Mouse (Mus musculus): ENCODE results near the gene Prl8a8. TPM values are rescaled to one million over a fixed set of nuclear protein-coding genes. Genes with fewer than 3 reads are reported as not detected.

The Prl8a8 gene
- total RNA-seq (2021), result not detected
- long read RNA-seq, experiment 1, result 0 reads
- long read RNA-seq, experiment 2, result 0 reads

DNA sequence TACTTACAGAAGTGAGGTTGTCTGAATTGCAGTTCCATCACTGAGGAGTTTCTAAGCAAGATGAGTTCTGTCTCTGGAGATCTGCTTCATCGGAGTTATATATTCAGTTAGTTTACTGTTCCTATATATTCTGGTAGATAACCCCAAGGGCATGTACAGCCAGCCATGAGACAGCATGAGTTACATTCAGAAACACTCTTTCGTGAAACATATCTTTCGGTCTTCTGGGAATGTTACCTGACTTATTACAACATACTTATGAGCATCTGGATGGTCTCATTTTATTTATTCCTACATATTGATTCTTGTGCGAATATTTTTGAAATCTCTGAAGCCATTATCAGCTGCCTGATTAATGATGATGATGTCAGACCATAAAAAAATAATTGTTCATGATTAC, at the start of gene Prl8a8:
Gene Prl8a8, minus strand, starts transcription at position 101 of the 400 bp plus-strand sequence.
- DNase-seq (ENCODE audit: low spot score in 2 of 2), result no peak

DNA sequence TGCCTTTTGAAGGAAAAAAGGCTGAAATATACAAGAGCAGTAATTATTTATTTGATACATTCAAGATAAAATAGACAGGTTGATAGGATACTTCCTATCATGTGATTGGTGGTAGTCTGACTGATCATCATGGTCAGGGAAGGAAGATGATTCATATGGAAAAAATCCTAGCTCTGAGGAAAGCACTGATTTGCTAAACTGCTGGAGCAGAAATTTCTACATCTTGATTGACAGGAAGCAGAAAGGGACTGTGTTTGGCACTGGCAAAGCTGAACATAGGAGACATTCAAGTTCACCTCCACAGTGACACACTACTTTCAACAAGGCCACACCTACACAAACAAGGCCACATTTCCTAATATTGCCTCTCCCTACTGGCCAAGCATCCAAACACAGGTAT, 40.3 kb upstream of the Prl8a8 start:
- no peak for DNase-seq (ENCODE audit: low spot score in 2 of 2)

DNA sequence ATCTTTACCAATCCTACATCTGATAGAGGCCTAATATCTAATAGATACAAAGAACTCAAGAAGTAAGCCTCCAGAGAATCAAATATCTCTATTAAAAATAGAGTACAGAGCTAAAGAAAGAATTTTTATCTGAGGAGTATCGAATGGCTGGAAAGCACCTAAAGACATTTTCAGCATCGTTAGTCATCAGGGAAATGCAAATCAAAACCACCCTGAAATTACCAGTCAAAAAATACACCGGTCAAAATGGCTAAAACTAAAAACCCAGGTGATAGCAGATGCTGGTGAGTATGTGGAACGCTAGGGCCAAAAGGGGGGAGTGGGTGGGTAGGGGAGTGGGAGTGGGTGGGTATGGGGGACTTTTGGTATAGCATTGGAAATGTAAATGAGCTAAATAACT, 10.1 kb upstream of the Prl8a8 start:
- DNase-seq (ENCODE audit: low spot score in 2 of 2), result no peak

DNA sequence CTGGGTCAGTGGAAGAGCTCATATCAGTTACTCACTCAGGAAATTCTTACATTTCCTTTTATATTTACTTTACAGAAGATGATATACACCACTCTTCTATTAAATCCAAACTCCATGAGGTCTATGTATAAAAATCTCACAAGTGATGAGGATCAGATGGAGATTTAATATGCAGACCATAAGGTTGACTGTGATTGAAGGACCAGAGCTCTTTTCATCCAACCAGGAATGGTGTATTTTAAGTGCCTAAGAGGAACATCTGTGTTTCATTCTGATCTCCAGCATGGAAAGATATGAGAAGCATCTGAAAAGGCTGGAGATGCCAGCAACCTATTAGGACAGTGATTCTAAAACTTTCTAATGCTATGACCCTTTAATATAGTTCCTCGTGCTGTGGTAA, 5.4 kb downstream of the Prl8a8 start:
- DNase-seq (ENCODE audit: low spot score in 2 of 2), result no peak

Other genes with a start within 250 kb of the Prl8a8 start
- not detected for gene Prl6a1, start 200.6 kb downstream of the Prl8a8 start, total RNA-seq (2021)
- under 1 TPM; 0.34 TPM for gene Prl8a2, start 167.5 kb downstream of the Prl8a8 start, total RNA-seq (2021)
- gene Prl2b1, start 122.4 kb downstream of the Prl8a8 start, total RNA-seq (2021), result not detected
- not detected for gene Prl8a6, start 74.5 kb downstream of the Prl8a8 start, total RNA-seq (2021)
- gene Prl8a9, start 51.4 kb upstream of the Prl8a8 start, total RNA-seq (2021), result not detected
- not detected for gene Prl8a1, start 69.0 kb upstream of the Prl8a8 start, total RNA-seq (2021)
- gene Prl7b1, start 97.4 kb upstream of the Prl8a8 start, total RNA-seq (2021), result not detected
- not detected for gene Prl7a1, start 129.3 kb upstream of the Prl8a8 start, total RNA-seq (2021)
- not detected for gene Prl7a2, start 154.8 kb upstream of the Prl8a8 start, total RNA-seq (2021)
- not detected for gene Prl7d1, start 203.5 kb upstream of the Prl8a8 start, total RNA-seq (2021)